In genomic region chr11:87519260-87519659, GRCm38 (mm10) we compare ENCODE assay signal across 8 mouse cellular contexts. TPM values are rescaled to one million over a fixed set of nuclear protein-coding genes. Genes with fewer than 3 reads are reported as not detected.
DNase-seq lines count a peak whose midpoint lies in the region; ATAC-seq lines count a peak whose summit lies in the region.

No protein-coding gene starts in this region.

- no peaks in the 10 kb centered on the region for H3K27me3 ChIP-seq in midbrain, embryonic 10.5 days (ENCODE audit: low read depth, poor library complexity, severe bottlenecking)
- H3K27me3 ChIP-seq in midbrain, embryonic 11.5 days (ENCODE audit: control insufficient read depth, insufficient read depth, low read length), result no peaks in the 10 kb centered on the region
- H3K27me3 ChIP-seq in liver, embryonic 12.5 days (replicated peaks), result no peaks in the 10 kb centered on the region

- peaks cover 5% of the 10 kb centered on the region for H3K4me1 ChIP-seq in midbrain, embryonic 10.5 days
- no peaks in the 10 kb centered on the region for H3K4me1 ChIP-seq in midbrain, embryonic 11.5 days (ENCODE audit: control insufficient read depth, insufficient read depth, low read length)
- peaks cover 23% of the 10 kb centered on the region for H3K4me1 ChIP-seq in liver, embryonic 12.5 days

- DNase-seq in midbrain, embryonic 10.5 days (ENCODE audit: low spot score), result peak; percentile 18
- no peak for DNase-seq in midbrain, embryonic 11.5 days (ENCODE audit: low spot score, missing footprints)
- peak; percentile 51 for DNase-seq in MN1 (ENCODE audit: low spot score)
- DNase-seq in c-Kit-positive CD71-positive TER-119-negative erythroid progenitor cells, embryonic 14.5 days (ENCODE audit: low read depth), result peak; percentile 58
- DNase-seq in right cerebral cortex, postnatal 25 days, result peak; percentile 10
- no peak for DNase-seq in urinary bladder, postnatal 25 days (ENCODE audit: low spot score)

- WGBS in midbrain, embryonic 10.5 days, result 11% methylated on average over 2 of the region's 2 CpGs
- 6% methylated on average over 2 of the region's 2 CpGs for WGBS in midbrain, embryonic 11.5 days
- 4% methylated on average over 2 of the region's 2 CpGs for WGBS in liver, embryonic 12.5 days (ENCODE audit: insufficient replicate concordance)

- no peak for ATAC-seq in midbrain, embryonic 11.5 days (ENCODE audit: low FRiP score)
- ATAC-seq in granulocyte monocyte progenitor cell, adult 5-6 weeks (replicated peaks; ENCODE audit: poor library complexity, severe bottlenecking), result peak; percentile 84
- ATAC-seq in liver, embryonic 12.5 days, result peak; percentile 81

- H3K9me3 ChIP-seq in midbrain, embryonic 10.5 days (replicated peaks), result no peaks in the 10 kb centered on the region
- H3K9me3 ChIP-seq in midbrain, embryonic 11.5 days (ENCODE audit: control insufficient read depth, low read length), result no peaks in the 10 kb centered on the region
- H3K9me3 ChIP-seq in liver, embryonic 12.5 days (replicated peaks), result no peaks in the 10 kb centered on the region

- H3K4me3 ChIP-seq in midbrain, embryonic 10.5 days, result no peak overlapping the region
- H3K4me3 ChIP-seq in midbrain, embryonic 11.5 days (ENCODE audit: low read depth, low read length), result no peak overlapping the region
- no peak overlapping the region for H3K4me3 ChIP-seq in liver, embryonic 12.5 days

- H3K4me2 ChIP-seq in midbrain, embryonic 11.5 days, result no peak overlapping the region
- no peak overlapping the region for H3K4me2 ChIP-seq in liver, embryonic 12.5 days

- no peak overlapping the region for H3K27ac ChIP-seq in midbrain, embryonic 10.5 days (replicated peaks)
- no peak overlapping the region for H3K27ac ChIP-seq in midbrain, embryonic 11.5 days (ENCODE audit: low read depth, low read length)
- H3K27ac ChIP-seq in liver, embryonic 12.5 days, result no peak overlapping the region

- no peaks in the 10 kb centered on the region for H3K36me3 ChIP-seq in midbrain, embryonic 10.5 days
- no peaks in the 10 kb centered on the region for H3K36me3 ChIP-seq in midbrain, embryonic 11.5 days (ENCODE audit: control insufficient read depth, insufficient read depth, low read length)
- H3K36me3 ChIP-seq in liver, embryonic 12.5 days, result no peaks in the 10 kb centered on the region

- no peak overlapping the region for H3K9ac ChIP-seq in midbrain, embryonic 11.5 days (ENCODE audit: low read length)
- H3K9ac ChIP-seq in liver, embryonic 12.5 days, result no peak overlapping the region

RNA-seq across cellular contexts. Expression of gene Gm11492, which starts 47.2 kb away (rescaled TPM):
- not detected in 2 replicates for polyA plus RNA-seq in midbrain, embryonic 10.5 days (2016; fragmentation: Nextera tagmentation; extraction: Ambion mirVana)
- polyA plus RNA-seq in midbrain, embryonic 11.5 days (2014; fragmentation: Nextera tagmentation; extraction: Ambion mirVana), result not detected in 2 replicates
- not detected in 2 replicates for total RNA-seq in granulocyte monocyte progenitor cell, adult 5-6 weeks (2014; fragmentation: Nextera tagmentation)
- not detected in 2 replicates for total RNA-seq in granulocyte monocyte progenitor cell, adult 5-6 weeks (2017)
- polyA plus RNA-seq in liver, embryonic 12.5 days (2016; fragmentation: Nextera tagmentation; extraction: Ambion mirVana), result not detected in 2 replicates

RNA-seq across cellular contexts. Expression of gene Sept4, which starts 49.4 kb away (rescaled TPM):
- polyA plus RNA-seq in midbrain, embryonic 10.5 days (2016; fragmentation: Nextera tagmentation; extraction: Ambion mirVana), result 10.7 and 11.3 TPM in 2 replicates
- 9.0 and 11.4 TPM in 2 replicates for polyA plus RNA-seq in midbrain, embryonic 11.5 days (2014; fragmentation: Nextera tagmentation; extraction: Ambion mirVana)
- 4.7 TPM in 1 of 2 replicates, not detected in the other for total RNA-seq in granulocyte monocyte progenitor cell, adult 5-6 weeks (2014; fragmentation: Nextera tagmentation)
- total RNA-seq in granulocyte monocyte progenitor cell, adult 5-6 weeks (2017), result 1.3 TPM in 1 of 2 replicates, not detected in the other
- 10.0 and 10.1 TPM in 2 replicates for polyA plus RNA-seq in liver, embryonic 12.5 days (2016; fragmentation: Nextera tagmentation; extraction: Ambion mirVana)

Comparison
In these comparisons a context has a peak if more than half of its experiments do, and no peak if none do; other contexts are left out.
1. DNase-seq: peak in midbrain, embryonic 10.5 days (single experiment), MN1 (single experiment), c-Kit-positive CD71-positive TER-119-negative erythroid progenitor cells, embryonic 14.5 days (single experiment) and right cerebral cortex, postnatal 25 days (single experiment); none in midbrain, embryonic 11.5 days (single experiment) and urinary bladder, postnatal 25 days (single experiment).